Mouse (Mus musculus): Measurements from ENCODE around the gene Cacna2d2.
A peak's percentile ranks its signal among the peaks of the same experiment; 100 is the strongest.

DNA sequence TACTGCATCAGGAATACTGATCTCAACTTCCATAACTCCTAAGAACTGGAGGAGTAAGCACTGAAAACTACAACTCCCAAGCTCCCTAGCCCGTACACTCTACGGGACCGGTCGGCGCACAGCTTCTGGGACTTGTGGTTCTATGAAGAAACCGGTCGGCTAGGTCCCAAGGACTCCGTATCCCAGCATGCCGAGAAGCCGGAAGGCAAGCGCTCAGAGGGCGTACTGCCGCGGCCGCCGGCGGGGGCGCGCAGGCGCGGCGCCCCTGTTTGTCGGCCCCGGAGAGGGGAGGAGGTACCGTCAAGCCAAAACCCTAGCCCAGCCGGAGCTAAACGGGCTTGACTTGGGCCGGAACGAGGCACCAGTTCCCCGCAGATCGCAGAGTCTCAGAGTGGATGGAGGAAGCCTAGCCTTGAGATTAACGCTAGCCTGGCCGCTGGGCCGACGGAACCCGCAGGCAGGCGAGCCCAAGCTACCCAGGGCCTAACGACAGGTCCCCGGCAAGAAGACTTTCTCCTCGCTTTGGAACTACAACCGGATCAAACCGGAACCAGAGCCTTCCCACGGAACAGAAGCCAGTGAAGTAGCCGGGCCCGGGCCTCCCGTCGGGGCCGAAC lies 134.5 kb downstream of the Cacna2d2 start, which contains the start of gene Tmem115:
- TF ChIP-seq CTCF (IDR thresholded peaks at IDR 0.05; ENCODE audit: low read depth) (peak; percentile 41), EP300 (optimal IDR thresholded peaks at IDR 0.05) (no peak)

Measured in stomach, postnatal 0 days (tissue).